Mouse (Mus musculus) C2C12 (cell line): ENCODE results near the gene S1pr5.
"Not testable (repeated sequence)": the region's sequence is repeated elsewhere in the genome, so short reads cannot be mapped to it uniquely, and the experiment has no call there.

Experiments
- CEBPB ChIP-seq: IDR thresholded peaks from one replicate; pipeline ENCODE4 v1.6.1; 2011; ENCODE audit warnings: low read depth, mild to moderate bottlenecking, control low read depth, moderate library complexity
- CTCF ChIP-seq: IDR thresholded peaks from one replicate; pipeline ENCODE4 v1.5.1; 2011; ENCODE audit not compliant: control insufficient read depth, insufficient read depth, insufficient read length
- FOSL1 ChIP-seq: IDR thresholded peaks from one replicate; pipeline ENCODE4 v1.8.0; 2011; ENCODE audit warnings: mild to moderate bottlenecking, low read length; ENCODE audit not compliant: poor library complexity, insufficient read depth, severe bottlenecking
- MAX ChIP-seq: IDR thresholded peaks from one replicate; pipeline ENCODE4 v1.6.1; 2011; ENCODE audit warnings: mild to moderate bottlenecking, control low read depth
- MYOD1 ChIP-seq: IDR thresholded peaks from one replicate; pipeline ENCODE4 v1.6.1; 2011; ENCODE audit warnings: low read depth; ENCODE audit not compliant: control insufficient read depth, insufficient read length

DNA sequence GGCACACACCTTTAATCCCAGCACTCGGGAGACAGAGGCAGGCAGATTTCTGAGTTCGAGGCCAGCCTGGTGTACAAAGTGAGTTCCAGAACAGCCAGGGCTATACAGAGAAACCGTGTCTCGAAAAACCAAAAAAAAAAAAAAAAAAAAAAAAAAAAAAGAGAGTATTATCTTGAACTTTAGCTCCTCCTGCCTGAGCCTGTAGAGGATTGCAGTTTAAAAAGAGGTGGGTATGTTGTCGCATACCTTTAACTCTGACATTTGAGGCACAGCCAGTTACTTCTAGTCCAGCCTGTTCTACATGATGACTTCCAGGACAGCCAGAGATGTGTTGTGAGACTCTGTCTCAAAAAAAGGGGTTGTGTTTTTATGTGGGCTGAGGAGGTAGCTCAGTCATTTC, 21.3 kb upstream of the S1pr5 start:
- not testable (repeated sequence) for TF ChIP-seq CTCF, MAX, MYOD1, CEBPB, FOSL1
